Mouse (Mus musculus) C2C12 (cell line): ENCODE data around the gene Lemd2.

Experiments used
- CTCF ChIP-seq: IDR thresholded peaks from one replicate; pipeline ENCODE4 v1.5.1; 2011; ENCODE audit not compliant: control insufficient read depth, insufficient read depth, insufficient read length
- MAX ChIP-seq: IDR thresholded peaks from one replicate; pipeline ENCODE4 v1.6.1; 2011; ENCODE audit warnings: mild to moderate bottlenecking, control low read depth
- MYOG ChIP-seq: IDR thresholded peaks from one replicate; pipeline ENCODE4 v1.6.1; 2011; ENCODE audit not compliant: control insufficient read depth, insufficient read length; ENCODE audit errors: extremely low read depth
- USF1 ChIP-seq: IDR thresholded peaks from one replicate; pipeline ENCODE4 v1.6.1; 2011; ENCODE audit warnings: low read depth, mild to moderate bottlenecking, control low read depth, moderate library complexity

- TF ChIP-seq CTCF, result no peak
- no peak for TF ChIP-seq MYOG
- TF ChIP-seq MAX, result peak; percentile 81
- no peak for TF ChIP-seq USF1
Observed at GRCm38 (mm10) chr17:27204075-27204909, at the start of gene Lemd2.
